Mouse (Mus musculus) spleen, postnatal 4 days (tissue): ENCODE data around the gene Hist3h2ba.

ENCODE experiments used
- DNase-seq, 2 experiments: peaks; one replicate each; pipeline ENCODE4 v3.0.0; 2022; ENCODE audit warnings: low spot score in 2 of 2

Gene Hist3h2ba

DNA sequence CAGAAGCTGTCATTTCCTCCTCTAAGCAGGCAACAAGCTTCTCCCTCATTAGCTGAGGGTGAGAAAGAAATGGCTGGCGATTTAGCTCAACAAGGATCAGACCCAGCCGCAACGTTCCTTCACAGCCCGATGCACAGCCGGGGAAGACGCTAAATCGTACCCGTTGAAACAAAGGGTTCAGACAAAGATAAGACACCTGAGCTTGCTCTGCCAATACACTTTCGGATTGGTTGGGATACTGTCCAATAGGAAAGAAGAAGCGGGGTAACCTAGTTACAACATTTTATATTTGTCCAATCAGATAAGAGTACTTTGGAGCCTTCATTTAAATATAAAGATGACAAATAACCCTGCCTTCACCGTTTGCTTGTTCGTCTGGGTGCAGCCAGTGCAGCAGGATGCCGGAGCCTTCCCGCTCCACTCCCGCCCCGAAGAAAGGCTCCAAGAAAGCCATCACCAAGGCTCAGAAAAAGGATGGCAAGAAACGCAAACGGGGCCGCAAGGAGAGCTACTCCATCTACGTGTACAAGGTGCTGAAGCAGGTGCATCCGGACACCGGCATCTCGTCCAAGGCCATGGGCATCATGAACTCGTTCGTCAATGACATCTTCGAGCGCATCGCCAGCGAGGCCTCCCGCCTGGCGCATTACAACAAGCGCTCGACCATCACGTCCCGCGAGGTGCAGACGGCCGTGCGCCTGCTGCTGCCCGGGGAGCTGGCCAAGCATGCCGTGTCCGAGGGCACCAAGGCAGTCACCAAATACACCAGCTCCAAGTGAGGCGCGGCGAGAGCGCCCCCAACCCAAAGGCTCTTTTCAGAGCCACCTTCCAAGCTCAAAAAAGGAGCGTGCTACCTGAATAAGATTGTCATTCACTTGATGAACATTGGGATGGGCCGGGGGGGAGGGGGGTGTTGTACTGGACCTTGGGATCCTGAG, at the start of gene Hist3h2ba:
Hist3h2ba (plus strand) TSS at position 379 of the 938 bp plus-strand sequence.
- DNase-seq, result peak; percentile 71 to 83

- peak in 1 of 2 experiments; percentile 48 for DNase-seq
Observed at GRCm38 (mm10) chr11:58901080-58901479, 47.6 kb upstream of the Hist3h2ba start.

GRCm38 (mm10) chr11:58903511-58904409, 45.0 kb upstream of the Hist3h2ba start, which contains the start of gene Zfp39:
Zfp39 (minus strand) TSS chr11:58904225.
- peak; percentile 98 to 99 for DNase-seq

- DNase-seq, result no peak
Observed at GRCm38 (mm10) chr11:58904410-58904718, 44.4 kb upstream of the Hist3h2ba start.

DNA sequence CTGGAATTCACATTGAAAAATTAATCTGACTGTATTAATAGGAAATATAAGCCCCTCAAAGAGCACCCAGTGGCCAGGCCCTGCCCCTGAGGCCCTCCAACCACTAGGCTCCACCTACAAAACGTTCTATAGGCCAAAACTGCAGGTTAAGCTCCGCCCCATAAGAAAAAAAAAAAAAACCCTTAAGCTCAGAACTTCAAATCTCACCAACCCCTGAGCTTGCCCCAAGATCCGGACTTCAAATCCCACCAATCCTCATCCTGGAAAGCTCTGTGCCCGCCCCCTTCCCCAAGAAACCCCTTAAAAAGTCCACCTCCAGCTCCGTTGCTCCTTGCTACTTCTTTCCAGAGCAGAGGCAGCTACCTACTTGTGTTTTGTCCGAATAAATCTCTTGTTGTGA, 43.9 kb upstream of the Hist3h2ba start:
- peak in 1 of 2 experiments; percentile 32 for DNase-seq

DNA sequence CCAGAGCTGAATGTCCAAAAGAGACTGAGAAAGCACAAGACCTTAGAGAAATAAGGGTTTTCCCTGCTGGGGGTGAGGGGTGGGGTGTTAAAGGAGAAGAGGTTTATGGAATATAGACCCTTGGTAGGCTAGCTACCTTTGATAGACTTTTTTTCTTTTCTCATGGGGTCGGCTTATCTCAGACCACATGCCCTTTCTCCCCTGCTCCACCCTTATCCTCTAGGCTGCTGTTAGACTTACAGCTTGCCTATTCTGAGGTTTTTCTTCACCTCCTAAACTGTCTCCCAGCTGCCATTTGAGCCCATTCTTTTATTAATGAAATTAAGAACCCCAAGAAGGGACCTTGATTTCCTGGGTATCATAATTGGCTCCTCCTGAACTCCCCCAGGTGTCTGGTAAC, 34.9 kb upstream of the Hist3h2ba start:
- DNase-seq, result no peak

- peak in 1 of 2 experiments; percentile 43 for DNase-seq
Observed at GRCm38 (mm10) chr11:58914461-58915028, 34.2 kb upstream of the Hist3h2ba start.

DNA sequence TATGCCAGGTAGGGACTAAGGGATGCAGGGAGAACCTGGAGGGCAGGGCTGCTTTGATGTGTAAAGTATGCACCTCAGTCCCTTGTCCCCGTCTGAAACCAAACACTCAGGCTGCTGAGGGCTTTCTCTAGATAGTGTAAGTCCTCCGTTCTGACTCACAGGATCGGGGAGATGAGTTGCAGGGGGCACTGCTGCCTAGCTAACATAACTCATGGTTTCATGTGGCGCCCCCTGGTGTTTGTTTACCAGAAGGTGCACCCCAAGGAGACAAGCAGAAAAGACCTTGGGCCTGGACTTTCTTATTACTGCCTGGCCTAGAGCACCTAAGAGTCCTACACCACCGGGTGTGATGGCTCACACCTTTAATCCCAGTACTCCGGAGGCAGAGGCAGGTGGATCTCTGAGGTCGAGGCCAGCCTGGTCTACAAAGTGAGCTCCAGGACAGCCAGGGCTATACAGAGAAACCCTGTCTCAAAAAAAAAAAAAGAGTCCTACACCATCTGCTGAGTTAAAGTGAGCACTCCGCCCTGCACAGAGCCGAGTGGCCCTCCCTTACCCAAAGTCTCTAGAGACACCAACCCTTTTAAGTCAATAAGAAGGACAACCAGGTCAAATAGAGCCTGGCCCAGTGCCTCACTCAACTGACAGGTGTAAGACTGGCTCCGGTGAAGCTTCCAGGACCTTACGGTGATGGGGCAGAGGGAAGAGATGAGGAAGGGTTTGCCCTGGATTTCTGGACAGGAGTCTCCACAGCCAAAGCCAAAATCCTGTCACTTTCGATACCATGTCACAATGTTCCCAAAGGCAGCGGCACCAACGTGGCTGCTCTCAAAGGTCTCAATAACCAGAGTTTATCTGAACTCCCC, 31.6 kb upstream of the Hist3h2ba start:
- peak; percentile 87 to 95 for DNase-seq

DNA sequence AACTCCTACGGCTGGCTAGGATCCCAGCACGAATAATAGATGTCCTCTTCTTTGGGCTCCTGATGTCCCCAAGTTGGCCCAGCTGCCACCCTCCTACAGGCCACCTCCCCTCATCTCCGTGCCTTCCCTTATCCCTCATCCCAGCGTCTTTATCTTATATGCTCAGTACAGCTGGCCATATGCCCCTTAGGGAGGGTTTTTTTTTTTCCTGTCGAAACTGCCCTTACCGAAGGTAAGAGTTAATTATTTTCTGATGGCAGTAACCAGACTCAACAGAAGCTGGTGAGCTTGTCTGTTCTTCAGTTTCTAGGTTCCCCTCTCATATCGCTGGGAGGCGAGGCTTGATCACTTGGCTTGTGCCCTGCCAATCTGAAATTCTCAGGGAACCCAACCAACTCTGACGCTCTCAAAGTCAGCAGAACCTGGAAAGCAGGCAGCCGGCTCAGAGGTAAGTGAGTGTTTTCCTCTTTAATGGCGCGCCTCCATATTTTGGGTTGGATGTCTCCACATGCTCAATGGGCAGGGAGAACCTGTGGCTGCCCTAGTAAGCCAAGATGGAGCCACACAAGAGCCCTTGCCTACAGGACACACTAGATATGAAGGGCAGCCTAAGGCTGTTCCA, 30.9 kb upstream of the Hist3h2ba start, which contains the start of gene Btnl10:
Btnl10 (plus strand) TSS at position 164 of the 622 bp plus-strand sequence.
- DNase-seq, result peak; percentile 75 to 79

GRCm38 (mm10) chr11:58918759-58919158, 30.0 kb upstream of the Hist3h2ba start:
- DNase-seq, result no peak

- no peak for DNase-seq
Observed at GRCm38 (mm10) chr11:58922420-58922819, 26.3 kb upstream of the Hist3h2ba start.

- DNase-seq, result no peak
Observed at GRCm38 (mm10) chr11:58926651-58927050, 22.1 kb upstream of the Hist3h2ba start.

DNA sequence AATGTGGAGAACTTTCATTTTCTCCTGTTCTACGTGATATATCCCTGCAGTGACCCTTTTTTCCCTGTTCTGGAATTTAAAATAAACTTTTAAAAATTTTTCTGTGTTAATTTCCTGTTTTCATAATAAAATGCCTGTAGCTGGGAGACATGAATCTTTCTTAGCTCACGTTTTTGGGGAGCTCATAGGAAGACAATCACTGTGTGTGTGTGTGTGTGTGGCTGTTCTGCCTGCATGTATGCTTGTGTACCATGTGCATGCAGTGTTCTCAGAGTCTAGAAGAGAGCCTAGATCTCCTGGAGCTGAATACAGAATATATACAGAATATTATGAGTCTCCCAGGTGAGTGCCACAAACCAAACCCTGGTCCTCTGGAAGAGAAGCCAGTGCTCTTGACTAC, 21.7 kb upstream of the Hist3h2ba start:
- DNase-seq, result no peak

GRCm38 (mm10) chr11:58927790-58928651, 20.7 kb upstream of the Hist3h2ba start:
- peak; percentile 75 to 89 for DNase-seq

GRCm38 (mm10) chr11:58929055-58929454, 19.7 kb upstream of the Hist3h2ba start:
- DNase-seq, result no peak

- no peak for DNase-seq
Observed at GRCm38 (mm10) chr11:58929641-58930040, 19.1 kb upstream of the Hist3h2ba start.

GRCm38 (mm10) chr11:58930254-58930653, 18.5 kb upstream of the Hist3h2ba start:
- no peak for DNase-seq

DNA sequence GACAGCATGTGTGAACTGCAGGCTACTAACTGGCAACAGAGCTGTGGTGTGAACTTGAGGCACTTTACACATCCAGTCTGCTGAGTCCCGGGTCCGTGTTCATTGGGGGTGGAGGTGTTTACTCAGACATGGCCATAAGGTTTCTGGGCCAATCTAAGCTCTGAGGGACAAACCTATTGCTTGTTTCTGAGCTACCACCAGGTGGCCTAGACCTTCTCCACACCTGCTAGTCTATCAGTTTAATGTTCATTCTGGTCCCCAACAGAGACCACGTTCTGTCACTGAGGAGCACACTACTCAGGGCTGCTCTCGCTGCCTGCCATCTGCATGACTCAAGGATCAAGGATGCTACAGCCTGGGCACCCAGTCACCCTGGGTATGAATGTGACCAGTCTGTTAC, 17.1 kb upstream of the Hist3h2ba start:
- no peak for DNase-seq

DNA sequence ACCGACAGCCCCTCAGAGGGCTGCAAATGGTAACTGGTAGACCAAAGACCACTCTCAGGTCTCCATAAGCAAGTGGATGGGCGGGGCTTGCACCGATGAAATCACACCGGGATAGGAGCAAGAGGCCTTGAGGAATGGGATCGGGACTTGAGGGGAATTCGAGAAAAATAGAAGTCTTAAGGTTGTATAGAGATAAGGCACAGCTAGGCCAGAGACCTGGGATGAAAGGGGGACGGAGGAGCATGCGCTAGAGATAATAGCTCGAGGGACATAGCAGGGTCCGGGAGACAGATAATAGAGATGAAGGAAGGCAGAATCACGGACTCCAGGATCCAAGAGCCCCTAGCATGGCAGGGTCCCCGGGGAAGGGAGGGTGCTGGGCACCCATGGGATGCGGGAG, 10.8 kb upstream of the Hist3h2ba start:
- DNase-seq, result no peak
